In the genomic region with DNA sequence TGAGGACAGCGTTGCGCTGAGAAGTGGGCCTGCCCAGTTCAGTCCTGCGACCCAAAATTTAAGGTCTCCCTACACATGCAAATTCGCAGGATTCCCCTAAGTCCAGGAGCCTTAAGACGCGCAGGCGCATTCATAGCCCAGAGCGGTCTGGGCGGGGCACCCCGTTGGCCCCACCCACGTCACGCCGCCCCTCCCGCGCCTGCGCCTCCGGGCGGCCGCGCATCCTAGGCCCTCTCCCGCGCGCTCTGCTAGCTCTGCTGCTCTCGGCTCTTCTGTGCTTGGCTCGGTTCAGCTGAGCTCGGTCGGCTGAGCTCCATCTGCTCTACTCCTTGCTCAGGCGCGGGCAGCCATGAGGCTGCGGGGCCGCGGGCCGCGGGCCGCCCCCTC, we compare ENCODE assay signal across 8 mouse cellular contexts. TPM values are rescaled to one million over a fixed set of nuclear protein-coding genes. Genes with fewer than 3 reads are reported as not detected.
DNase-seq lines count a peak whose midpoint lies in the region; ATAC-seq and TF ChIP-seq lines count a peak whose summit lies in the region.

Gene Lpcat1, plus strand, starts transcription at position 164 of the 387 bp plus-strand sequence.

- TF ChIP-seq EP300 in ES-Bruce4 (IDR thresholded peaks at IDR 0.05; ENCODE audit: insufficient read depth, low read depth, low read length): no peak
- no peak for TF ChIP-seq EP300 in heart, postnatal 0 days (IDR thresholded peaks at IDR 0.05; ENCODE audit: low read depth)

- DNase-seq in heart, postnatal 0 days (ENCODE audit: low spot score): peak; percentile 86
- DNase-seq in kidney, postnatal 36 days: peak; percentile 84 to 93
- DNase-seq in neural tube, embryonic 11.5 days (ENCODE audit: low spot score): peak; percentile 96

- no peak for TF ChIP-seq CTCF in ES-Bruce4 (IDR thresholded peaks at IDR 0.05; ENCODE audit: low read depth, low read length)
- TF ChIP-seq CTCF in heart, postnatal 0 days (IDR thresholded peaks at IDR 0.05; ENCODE audit: low read depth): no peak

- H3K4me3 ChIP-seq in ES-Bruce4 (ENCODE audit: low read depth, low read length): peak within 1 kb of the TSS; percentile 72
- peak within 1 kb of the TSS; percentile 88 for H3K4me3 ChIP-seq in forebrain, embryonic 13.5 days
- peak within 1 kb of the TSS; percentile 82 for H3K4me3 ChIP-seq in heart, postnatal 0 days (ENCODE audit: low read depth, low read length)
- H3K4me3 ChIP-seq in liver, embryonic 15.5 days (replicated peaks): peak within 1 kb of the TSS; percentile 98
- peak within 1 kb of the TSS; percentile 76 for H3K4me3 ChIP-seq in neural tube, embryonic 11.5 days (ENCODE audit: low read depth, low read length)
- H3K4me3 ChIP-seq in stomach, embryonic 16.5 days (replicated peaks; ENCODE audit: low read length): peak within 1 kb of the TSS; percentile 93

- peak; percentile 59 for TF ChIP-seq POLR2A in ES-Bruce4 (IDR thresholded peaks at IDR 0.05; ENCODE audit: insufficient read depth, low read length)

- peak within 1 kb of the TSS; percentile 32 for H3K27ac ChIP-seq in ES-Bruce4 (ENCODE audit: insufficient read depth, low read length)
- peak within 1 kb of the TSS; percentile 99 for H3K27ac ChIP-seq in forebrain, embryonic 13.5 days
- H3K27ac ChIP-seq in heart, postnatal 0 days (ENCODE audit: low read depth): peak within 1 kb of the TSS; percentile 75
- H3K27ac ChIP-seq in liver, embryonic 15.5 days (replicated peaks): peak within 1 kb of the TSS; percentile 99
- H3K27ac ChIP-seq in neural tube, embryonic 11.5 days (ENCODE audit: low read depth, low read length): peak within 1 kb of the TSS; percentile 93
- peak within 1 kb of the TSS; percentile 98 for H3K27ac ChIP-seq in stomach, embryonic 16.5 days (ENCODE audit: low read length)

- H3K4me2 ChIP-seq in forebrain, embryonic 13.5 days: peak within 1 kb of the TSS; percentile 87
- peak within 1 kb of the TSS; percentile 79 for H3K4me2 ChIP-seq in heart, postnatal 0 days (ENCODE audit: low read depth, low read length)
- H3K4me2 ChIP-seq in liver, embryonic 15.5 days: peak within 1 kb of the TSS; percentile 81
- H3K4me2 ChIP-seq in neural tube, embryonic 11.5 days (ENCODE audit: low read depth): peak within 1 kb of the TSS; percentile 92
- H3K4me2 ChIP-seq in stomach, embryonic 16.5 days (ENCODE audit: low read depth, low read length): peak within 1 kb of the TSS; percentile 68

- WGBS in forebrain, embryonic 13.5 days: under 1% methylated on average over 35 of the region's 35 CpGs
- WGBS in heart, postnatal 0 days: 0% methylated on average over 29 of the region's 35 CpGs
- WGBS in liver, embryonic 15.5 days (ENCODE audit: insufficient replicate concordance): under 1% methylated on average over 35 of the region's 35 CpGs
- under 1% methylated on average over 31 of the region's 35 CpGs for WGBS in neural tube, embryonic 11.5 days
- WGBS in stomach, embryonic 16.5 days: under 1% methylated on average over 34 of the region's 35 CpGs

- peak; percentile 91 for ATAC-seq in cerebellum, adult (ENCODE audit: insufficient number of reproducible peaks, low FRiP score, low TSS enrichment)
- peak; percentile 97 for ATAC-seq in forebrain, embryonic 13.5 days
- ATAC-seq in heart, postnatal 0 days (ENCODE audit: insufficient read depth, low read depth): peak; percentile 97
- ATAC-seq in liver, embryonic 15.5 days (ENCODE audit: insufficient read depth): peak; percentile 92
- peak; percentile 97 for ATAC-seq in neural tube, embryonic 11.5 days (ENCODE audit: insufficient read depth, low FRiP score, low TSS enrichment)
- ATAC-seq in stomach, embryonic 16.5 days (ENCODE audit: insufficient read depth, low FRiP score): peak; percentile 97

- H3K9ac ChIP-seq in ES-Bruce4 (ENCODE audit: low read depth, poor library complexity, severe bottlenecking): peak within 1 kb of the TSS; percentile 75
- H3K9ac ChIP-seq in forebrain, embryonic 13.5 days: peak within 1 kb of the TSS; percentile 94
- H3K9ac ChIP-seq in heart, postnatal 0 days (replicated peaks; ENCODE audit: low read depth, low read length): peak within 1 kb of the TSS; percentile 57
- peak within 1 kb of the TSS; percentile 98 for H3K9ac ChIP-seq in liver, embryonic 15.5 days
- peak within 1 kb of the TSS; percentile 89 for H3K9ac ChIP-seq in neural tube, embryonic 11.5 days (ENCODE audit: low read length)
- H3K9ac ChIP-seq in stomach, embryonic 16.5 days (ENCODE audit: low read length): peak within 1 kb of the TSS; percentile 96

- H3K4me1 ChIP-seq in ES-Bruce4 (ENCODE audit: control insufficient read depth, insufficient read depth, low read length): peaks cover 4% of the 10 kb centered on the region
- H3K4me1 ChIP-seq in forebrain, embryonic 13.5 days: peaks cover 35% of the 10 kb centered on the region
- H3K4me1 ChIP-seq in heart, postnatal 0 days (ENCODE audit: control insufficient read depth, insufficient read depth): no peaks in the 10 kb centered on the region
- peaks cover 63% of the 10 kb centered on the region for H3K4me1 ChIP-seq in liver, embryonic 15.5 days (replicated peaks)
- H3K4me1 ChIP-seq in neural tube, embryonic 11.5 days (ENCODE audit: control insufficient read depth, insufficient read depth, low read length): peaks cover 14% of the 10 kb centered on the region
- H3K4me1 ChIP-seq in stomach, embryonic 16.5 days (ENCODE audit: control insufficient read depth, insufficient read depth, low read length): peaks cover 14% of the 10 kb centered on the region

- H3K36me3 ChIP-seq in ES-Bruce4 (ENCODE audit: control insufficient read depth, insufficient read depth, low read length, poor library complexity, severe bottlenecking): no peaks in the 10 kb centered on the region; the same call in 1 of the 2 replicates
- no peaks in the 10 kb centered on the region; the same call in 1 of the 2 replicates for H3K36me3 ChIP-seq in forebrain, embryonic 13.5 days (ENCODE audit: poor library complexity, severe bottlenecking)
- H3K36me3 ChIP-seq in heart, postnatal 0 days (replicated peaks; ENCODE audit: control insufficient read depth, insufficient read depth, low read length): no peaks in the 10 kb centered on the region
- peaks cover 26% of the 10 kb centered on the region for H3K36me3 ChIP-seq in liver, embryonic 15.5 days (replicated peaks)
- H3K36me3 ChIP-seq in neural tube, embryonic 11.5 days (ENCODE audit: control insufficient read depth, insufficient read depth, low read length): no peaks in the 10 kb centered on the region
- no peaks in the 10 kb centered on the region for H3K36me3 ChIP-seq in stomach, embryonic 16.5 days (ENCODE audit: control insufficient read depth, insufficient read depth, low read length)

- no peaks in the 10 kb centered on the region for H3K9me3 ChIP-seq in ES-Bruce4 (replicated peaks; ENCODE audit: control insufficient read depth, insufficient read depth, low read length, poor library complexity, severe bottlenecking)
- H3K9me3 ChIP-seq in forebrain, embryonic 13.5 days (replicated peaks): no peaks in the 10 kb centered on the region
- no peaks in the 10 kb centered on the region for H3K9me3 ChIP-seq in heart, postnatal 0 days (replicated peaks; ENCODE audit: control insufficient read depth, low read length)
- no peaks in the 10 kb centered on the region for H3K9me3 ChIP-seq in liver, embryonic 15.5 days (replicated peaks)
- H3K9me3 ChIP-seq in neural tube, embryonic 11.5 days (ENCODE audit: control insufficient read depth, low read length): no peaks in the 10 kb centered on the region
- H3K9me3 ChIP-seq in stomach, embryonic 16.5 days (replicated peaks; ENCODE audit: control insufficient read depth, low read length): no peaks in the 10 kb centered on the region

- H3K27me3 ChIP-seq in ES-Bruce4 (ENCODE audit: control insufficient read depth, insufficient read depth, low read length, poor library complexity, severe bottlenecking): no peaks in the 10 kb centered on the region
- no peaks in the 10 kb centered on the region for H3K27me3 ChIP-seq in forebrain, embryonic 13.5 days
- no peaks in the 10 kb centered on the region for H3K27me3 ChIP-seq in heart, postnatal 0 days (ENCODE audit: control insufficient read depth, insufficient read depth, low read length)
- H3K27me3 ChIP-seq in liver, embryonic 15.5 days: no peaks in the 10 kb centered on the region
- no peaks in the 10 kb centered on the region for H3K27me3 ChIP-seq in neural tube, embryonic 11.5 days (ENCODE audit: control insufficient read depth, insufficient read depth, low read length)
- H3K27me3 ChIP-seq in stomach, embryonic 16.5 days (ENCODE audit: control insufficient read depth, insufficient read depth, low read length): no peaks in the 10 kb centered on the region

RNA-seq across cellular contexts. Expression of gene Lpcat1, which starts in this region (rescaled TPM):
- 44.8 and 52.2 TPM in 2 replicates for polyA plus RNA-seq in ES-Bruce4 (2011; ENCODE audit: insufficient read depth, insufficient read length, low read depth, missing spikeins)
- 48.5 and 52.3 TPM in 2 replicates for polyA plus RNA-seq in forebrain, embryonic 13.5 days (2015; fragmentation: Nextera tagmentation; extraction: Ambion mirVana)
- 22.2 and 36.3 TPM in 2 replicates for total RNA-seq in heart, postnatal 0 days (2014; rRNA removed; ENCODE audit: low replicate concordance)
- polyA plus RNA-seq in heart, postnatal 0 days (2015; fragmentation: Nextera tagmentation; extraction: Ambion mirVana): 7.7 and 7.8 TPM in 2 replicates
- polyA plus RNA-seq in liver, embryonic 15.5 days (2015; fragmentation: Nextera tagmentation; extraction: Ambion mirVana): 73.8 and 78.2 TPM in 2 replicates
- polyA plus RNA-seq in neural tube, embryonic 11.5 days (2014; fragmentation: Nextera tagmentation; extraction: Ambion mirVana): 46.0 and 49.8 TPM in 2 replicates
- polyA plus RNA-seq in stomach, embryonic 16.5 days (2015; fragmentation: Nextera tagmentation; extraction: Ambion mirVana): 20.0 and 21.0 TPM in 2 replicates

Comparison
In these comparisons a context has a peak if more than half of its experiments do, and no peak if none do; other contexts are left out.
1. Peak in every context shown above with its lines: DNase-seq, ATAC-seq, H3K4me3 ChIP-seq and H3K27ac ChIP-seq.
2. H3K27ac ChIP-seq: peak in every context shown above with its lines; median percentile 99 in forebrain, embryonic 13.5 days; 99 in liver, embryonic 15.5 days; 98 in stomach, embryonic 16.5 days; 93 in neural tube, embryonic 11.5 days; 75 in heart, postnatal 0 days; 32 in ES-Bruce4.